Mouse (Mus musculus): Measurements from ENCODE around the gene Tor1aip1. TPM values are rescaled to one million over a fixed set of nuclear protein-coding genes. Genes with fewer than 3 reads are reported as not detected.
A peak's percentile ranks its signal among the peaks of the same experiment; 100 is the strongest.
"Not testable (repeated sequence)": the region's sequence is repeated elsewhere in the genome, so short reads cannot be mapped to it uniquely, and the experiment has no call there.

The Tor1aip1 gene
- polyA plus RNA-seq, 1 experiment from 2014 or later, result 14.2 TPM

DNA sequence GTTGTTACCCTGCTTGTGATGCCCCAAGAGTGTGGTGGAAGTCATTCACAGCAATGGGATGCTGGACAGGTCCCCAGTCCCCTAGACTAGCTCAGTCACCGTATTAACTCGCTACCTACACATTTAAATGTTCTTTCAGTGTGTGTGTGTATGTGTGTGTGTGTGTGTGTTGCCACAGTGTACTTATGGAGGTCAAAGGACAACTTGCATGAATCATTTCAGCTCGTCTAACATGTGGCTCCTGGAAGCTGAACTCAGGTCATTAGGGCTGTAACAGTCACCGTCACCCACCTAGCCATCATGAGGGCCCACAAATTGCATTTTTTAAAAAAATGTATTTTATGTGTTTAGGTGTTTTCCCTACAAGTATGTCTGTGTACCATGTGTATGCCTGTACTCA, 25.9 kb upstream of the Tor1aip1 start:
- no peak for ATAC-seq
- H3K27me3 ChIP-seq (ENCODE audit: control insufficient read depth, insufficient read depth, low read depth, low read length), result no peaks in the 10 kb centered on the region

DNA sequence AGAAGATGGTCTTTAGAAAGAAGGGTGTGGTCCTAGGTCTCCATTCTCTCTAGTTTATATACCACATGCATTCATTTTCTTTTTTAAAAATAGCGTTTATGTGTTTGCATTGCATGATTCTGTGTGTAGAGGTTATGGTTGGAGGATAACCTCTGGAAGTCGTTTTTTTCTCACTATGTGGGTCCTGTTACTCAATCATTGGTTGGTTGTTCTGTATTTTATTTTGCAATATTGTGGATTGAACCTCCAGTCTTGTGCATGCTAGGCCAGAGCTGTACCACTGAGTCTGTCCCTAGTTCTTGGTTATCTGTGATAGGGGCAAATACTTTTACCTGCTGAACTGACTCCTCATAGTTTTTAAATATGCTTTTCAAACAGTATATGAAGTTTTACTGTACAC, 21.9 kb upstream of the Tor1aip1 start:
- Histone ChIP-seq H3K36me3 (ENCODE audit: control insufficient read depth, insufficient read depth, low read length) (peaks cover 3% of the 10 kb centered on the region), H3K27ac (ENCODE audit: low read length) (no peak overlapping the region), H3K9ac (ENCODE audit: low read depth, low read length) (no peak overlapping the region), H3K4me3 (ENCODE audit: low read depth, low read length) (no peak overlapping the region), H3K9me3 (replicated peaks; ENCODE audit: control insufficient read depth, low read length, poor library complexity, severe bottlenecking) (no peaks in the 10 kb centered on the region), H3K4me2 (ENCODE audit: low read length) (no peak overlapping the region), H3K27me3 (ENCODE audit: control insufficient read depth, insufficient read depth, low read depth, low read length) (no peaks in the 10 kb centered on the region), H3K4me1 (ENCODE audit: control insufficient read depth, insufficient read depth, low read length) (no peaks in the 10 kb centered on the region)
- no peak for ATAC-seq
- 89% methylated on average over 2 of the region's 2 CpGs for WGBS

More for the DNA sequence above, 25.9 kb upstream of the Tor1aip1 start:
- WGBS, result 95% methylated on average over 4 of the region's 4 CpGs
- peaks cover 15% of the 10 kb centered on the region for H3K36me3 ChIP-seq (ENCODE audit: control insufficient read depth, insufficient read depth, low read length)
- H3K9ac ChIP-seq (ENCODE audit: low read depth, low read length), result no peak overlapping the region
- no peak overlapping the region for H3K27ac ChIP-seq (ENCODE audit: low read length)
- H3K4me2 ChIP-seq (ENCODE audit: low read length), result no peak overlapping the region
- H3K4me3 ChIP-seq (ENCODE audit: low read depth, low read length), result no peak overlapping the region
- no peaks in the 10 kb centered on the region for H3K4me1 ChIP-seq (ENCODE audit: control insufficient read depth, insufficient read depth, low read length)
- no peaks in the 10 kb centered on the region for H3K9me3 ChIP-seq (replicated peaks; ENCODE audit: control insufficient read depth, low read length, poor library complexity, severe bottlenecking)

DNA sequence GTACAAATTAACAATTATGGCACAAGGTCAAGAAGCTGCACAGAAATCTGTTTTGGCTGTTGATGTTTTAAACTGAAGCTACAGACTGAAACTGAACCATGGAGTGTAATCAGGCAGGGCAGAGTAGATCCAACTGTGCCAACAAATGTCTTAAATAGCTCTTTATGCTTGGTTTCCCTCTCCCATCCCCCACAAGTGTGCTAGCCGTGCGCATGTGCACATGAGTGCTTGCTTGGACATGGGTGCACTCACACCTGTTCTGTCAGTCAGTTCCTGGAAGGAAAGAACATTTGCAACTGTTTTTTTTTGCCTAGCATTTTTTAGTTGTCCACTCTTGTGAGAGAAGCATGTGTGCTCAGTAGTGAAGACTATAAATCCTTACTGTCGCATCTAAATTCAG, 10.4 kb upstream of the Tor1aip1 start:
- peaks cover 5% of the 10 kb centered on the region for H3K36me3 ChIP-seq (ENCODE audit: control insufficient read depth, insufficient read depth, low read length)
- H3K9ac ChIP-seq (ENCODE audit: low read depth, low read length), result no peak overlapping the region
- H3K27me3 ChIP-seq (ENCODE audit: control insufficient read depth, insufficient read depth, low read depth, low read length), result no peaks in the 10 kb centered on the region
- 75% methylated on average over 3 of the region's 3 CpGs for WGBS
- no peak for ATAC-seq
- peaks cover 20% of the 10 kb centered on the region for H3K4me1 ChIP-seq (ENCODE audit: control insufficient read depth, insufficient read depth, low read length)
- H3K27ac ChIP-seq (ENCODE audit: low read length), result no peak overlapping the region
- H3K4me3 ChIP-seq (ENCODE audit: low read depth, low read length), result no peak overlapping the region
- H3K4me2 ChIP-seq (ENCODE audit: low read length), result no peak overlapping the region
- no peaks in the 10 kb centered on the region for H3K9me3 ChIP-seq (replicated peaks; ENCODE audit: control insufficient read depth, low read length, poor library complexity, severe bottlenecking)

DNA sequence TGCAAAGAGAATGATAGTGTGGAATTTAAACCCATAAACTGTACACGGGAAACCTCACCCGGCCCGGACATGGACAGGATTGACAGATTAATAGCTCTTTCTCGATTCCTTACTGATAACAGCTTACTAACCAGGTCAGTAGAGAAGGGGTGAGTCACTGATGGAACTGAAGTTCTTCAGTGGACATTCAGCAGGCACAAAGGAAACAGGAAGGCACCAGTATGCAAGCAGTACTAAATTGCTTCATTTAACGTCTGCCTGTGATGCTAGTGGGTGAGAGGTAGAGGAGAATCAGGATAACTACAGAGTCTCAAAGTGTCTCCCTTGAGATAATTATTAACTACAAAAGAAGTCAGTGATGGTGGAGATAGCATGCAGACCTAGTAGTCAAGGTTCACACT, 7.9 kb upstream of the Tor1aip1 start:
- no peak overlapping the region for H3K9ac ChIP-seq (ENCODE audit: low read depth, low read length)
- peaks cover 25% of the 10 kb centered on the region for H3K4me1 ChIP-seq (ENCODE audit: control insufficient read depth, insufficient read depth, low read length)
- H3K4me3 ChIP-seq (ENCODE audit: low read depth, low read length), result no peak overlapping the region
- H3K9me3 ChIP-seq (replicated peaks; ENCODE audit: control insufficient read depth, low read length, poor library complexity, severe bottlenecking), result no peaks in the 10 kb centered on the region
- H3K27me3 ChIP-seq (ENCODE audit: control insufficient read depth, insufficient read depth, low read depth, low read length), result no peaks in the 10 kb centered on the region
- 92% methylated on average over 5 of the region's 5 CpGs for WGBS
- no peak for ATAC-seq
- H3K36me3 ChIP-seq (ENCODE audit: control insufficient read depth, insufficient read depth, low read length), result no peaks in the 10 kb centered on the region
- no peak overlapping the region for H3K4me2 ChIP-seq (ENCODE audit: low read length)
- H3K27ac ChIP-seq (ENCODE audit: low read length), result no peak overlapping the region

DNA sequence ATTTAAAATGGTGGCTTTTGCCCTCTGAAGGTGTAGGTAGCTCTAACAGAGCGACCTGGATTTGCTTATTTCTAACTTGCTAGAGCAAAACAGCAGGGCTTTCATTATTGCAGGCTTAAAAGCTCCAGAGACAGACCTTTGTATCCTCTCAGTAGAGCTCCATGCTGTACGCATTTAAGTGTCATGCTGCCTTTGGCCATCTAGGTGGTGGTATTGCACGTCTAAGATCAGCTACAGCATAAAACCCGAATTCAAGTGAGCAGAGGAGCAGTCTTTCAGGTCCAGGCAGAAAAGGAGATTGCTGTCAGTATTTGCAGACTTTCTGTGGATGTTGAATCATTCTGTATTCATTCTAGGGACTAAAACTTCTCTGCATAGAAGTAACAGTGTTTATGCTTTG, 6.7 kb upstream of the Tor1aip1 start:
- H3K4me1 ChIP-seq (ENCODE audit: control insufficient read depth, insufficient read depth, low read length), result peaks cover 25% of the 10 kb centered on the region
- no peak overlapping the region for H3K9ac ChIP-seq (ENCODE audit: low read depth, low read length)
- H3K27ac ChIP-seq (ENCODE audit: low read length), result no peak overlapping the region
- H3K4me3 ChIP-seq (ENCODE audit: low read depth, low read length), result no peak overlapping the region
- no peak overlapping the region for H3K4me2 ChIP-seq (ENCODE audit: low read length)
- no peaks in the 10 kb centered on the region for H3K36me3 ChIP-seq (ENCODE audit: control insufficient read depth, insufficient read depth, low read length)
- no peaks in the 10 kb centered on the region for H3K27me3 ChIP-seq (ENCODE audit: control insufficient read depth, insufficient read depth, low read depth, low read length)
- H3K9me3 ChIP-seq (replicated peaks; ENCODE audit: control insufficient read depth, low read length, poor library complexity, severe bottlenecking), result no peaks in the 10 kb centered on the region
- ATAC-seq, result no peak
- 15% methylated on average over 4 of the region's 4 CpGs for WGBS

DNA sequence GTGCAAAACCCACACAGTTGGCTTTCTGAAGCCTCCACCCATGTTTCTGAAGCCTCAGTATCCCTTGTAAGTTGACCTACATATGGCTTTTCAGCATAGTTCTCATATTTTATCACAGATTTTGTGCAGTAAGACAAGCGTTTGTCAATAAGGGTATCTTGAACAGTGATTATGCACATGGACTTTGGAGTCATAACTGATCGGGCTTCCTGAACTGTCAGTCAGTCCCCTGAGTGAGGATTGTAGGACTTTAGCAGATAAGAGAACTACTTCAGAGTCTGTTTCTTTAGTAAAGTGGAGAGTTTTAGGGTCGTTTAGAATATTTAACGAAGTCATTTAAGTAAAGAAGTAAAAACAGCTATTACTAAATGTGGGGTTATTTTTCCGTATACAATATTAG, 6.2 kb upstream of the Tor1aip1 start:
- no peak overlapping the region for H3K4me3 ChIP-seq (ENCODE audit: low read depth, low read length)
- H3K4me2 ChIP-seq (ENCODE audit: low read length), result no peak overlapping the region; the same call in 1 of the 2 replicates
- ATAC-seq, result no peak
- H3K36me3 ChIP-seq (ENCODE audit: control insufficient read depth, insufficient read depth, low read length), result no peaks in the 10 kb centered on the region
- no peaks in the 10 kb centered on the region for H3K9me3 ChIP-seq (replicated peaks; ENCODE audit: control insufficient read depth, low read length, poor library complexity, severe bottlenecking)
- no peaks in the 10 kb centered on the region for H3K27me3 ChIP-seq (ENCODE audit: control insufficient read depth, insufficient read depth, low read depth, low read length)
- WGBS, result 87% methylated on average over 5 of the region's 5 CpGs
- peaks cover 25% of the 10 kb centered on the region for H3K4me1 ChIP-seq (ENCODE audit: control insufficient read depth, insufficient read depth, low read length)
- H3K27ac ChIP-seq (ENCODE audit: low read length), result no peak overlapping the region
- no peak overlapping the region for H3K9ac ChIP-seq (ENCODE audit: low read depth, low read length)

DNA sequence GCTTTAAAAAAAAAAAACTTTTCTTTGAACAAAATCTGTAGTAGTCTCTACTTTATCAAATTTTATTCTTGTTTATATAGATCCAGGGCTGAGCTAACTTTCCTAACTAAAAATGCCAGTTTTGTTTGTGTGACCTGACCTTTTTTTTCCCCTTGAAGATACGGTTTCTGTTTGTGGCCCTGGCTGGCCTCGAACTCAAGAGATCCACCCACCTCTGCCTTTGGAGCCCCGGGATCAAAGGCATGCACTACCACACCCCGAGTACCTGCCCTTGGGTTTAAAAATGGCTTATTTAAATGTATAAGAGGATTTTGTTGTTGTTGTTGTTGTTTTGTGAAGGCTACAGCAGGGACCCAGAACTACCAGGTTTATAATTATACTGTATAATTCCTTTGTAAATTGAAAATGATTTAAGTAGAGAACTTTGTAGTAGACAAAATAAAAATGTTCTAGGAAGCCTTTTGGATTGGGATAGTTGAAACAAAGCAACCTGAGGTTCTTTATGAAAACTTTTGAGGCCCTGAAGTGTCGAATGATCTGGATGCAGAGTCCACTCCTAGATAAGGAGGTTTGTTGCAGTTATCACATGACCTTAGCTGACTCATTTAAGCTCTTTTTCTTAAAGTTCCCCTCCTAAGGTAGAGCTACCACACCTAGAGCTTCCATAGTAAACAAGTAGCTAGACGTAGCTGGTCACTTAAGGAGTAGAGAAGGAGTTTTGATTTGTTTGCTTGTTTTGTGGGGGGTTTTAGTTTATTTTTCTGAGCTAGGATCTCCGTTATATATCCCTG, 5.4 kb upstream of the Tor1aip1 start:
- H3K27ac ChIP-seq (ENCODE audit: low read length), result no peak overlapping the region
- H3K36me3 ChIP-seq (ENCODE audit: control insufficient read depth, insufficient read depth, low read length), result no peaks in the 10 kb centered on the region
- H3K4me3 ChIP-seq (ENCODE audit: low read depth, low read length), result peak overlapping the region; percentile 21
- no peaks in the 10 kb centered on the region for H3K9me3 ChIP-seq (replicated peaks; ENCODE audit: control insufficient read depth, low read length, poor library complexity, severe bottlenecking)
- ATAC-seq, result no peak
- no peak overlapping the region for H3K9ac ChIP-seq (ENCODE audit: low read depth, low read length)
- peak overlapping the region; percentile 64 for H3K4me2 ChIP-seq (ENCODE audit: low read length)
- H3K27me3 ChIP-seq (ENCODE audit: control insufficient read depth, insufficient read depth, low read depth, low read length), result no peaks in the 10 kb centered on the region
- peaks cover 28% of the 10 kb centered on the region for H3K4me1 ChIP-seq (ENCODE audit: control insufficient read depth, insufficient read depth, low read length)
- WGBS, result 53% methylated on average over 7 of the region's 7 CpGs

DNA sequence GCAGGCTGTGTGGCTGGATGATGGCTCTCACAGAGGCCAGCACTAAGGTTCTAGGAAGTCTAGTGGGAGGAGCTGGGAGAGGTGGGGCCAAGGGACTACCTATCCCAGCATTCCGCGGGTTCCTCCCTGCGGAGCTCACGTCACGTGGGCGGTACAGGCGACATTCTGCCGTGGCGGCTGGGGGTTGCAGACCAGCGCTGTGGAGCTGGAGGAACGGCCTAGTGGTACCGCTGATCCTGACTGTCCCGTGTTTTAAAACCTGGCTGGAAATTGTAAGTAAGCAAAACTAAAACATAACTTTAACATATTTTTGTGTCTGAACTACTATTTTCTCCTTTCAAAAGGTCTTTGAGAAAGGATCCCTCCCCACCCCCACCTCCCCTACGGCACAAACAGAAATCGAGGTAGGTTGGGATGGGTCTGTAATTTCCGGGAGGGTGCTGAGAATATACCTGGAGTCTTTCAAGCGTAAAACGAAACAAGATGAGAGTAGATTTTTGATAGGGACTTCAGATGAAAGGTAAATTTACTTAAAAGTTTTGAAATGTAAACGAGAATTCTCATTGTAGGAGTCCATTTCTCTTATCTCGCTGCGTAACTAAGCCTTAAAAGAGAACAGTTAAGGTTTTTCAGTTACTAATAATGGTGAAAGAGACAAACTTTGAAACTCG, 4.6 kb upstream of the Tor1aip1 start:
- peak overlapping the region; percentile 57 for H3K4me2 ChIP-seq (ENCODE audit: low read length)
- no peaks in the 10 kb centered on the region for H3K9me3 ChIP-seq (replicated peaks; ENCODE audit: control insufficient read depth, low read length, poor library complexity, severe bottlenecking)
- H3K27me3 ChIP-seq (ENCODE audit: control insufficient read depth, insufficient read depth, low read depth, low read length), result no peaks in the 10 kb centered on the region
- no peaks in the 10 kb centered on the region for H3K36me3 ChIP-seq (ENCODE audit: control insufficient read depth, insufficient read depth, low read length)
- peak overlapping the region; percentile 64 for H3K4me3 ChIP-seq (ENCODE audit: low read depth, low read length)
- H3K4me1 ChIP-seq (ENCODE audit: control insufficient read depth, insufficient read depth, low read length), result peaks cover 28% of the 10 kb centered on the region
- ATAC-seq, result peak; percentile 79
- whole genome bisulfite sequencing, result 2% methylated on average over 22 of the region's 22 CpGs
- peak overlapping the region; percentile 42 for H3K9ac ChIP-seq (ENCODE audit: low read depth, low read length)
- no peak overlapping the region for H3K27ac ChIP-seq (ENCODE audit: low read length)

DNA sequence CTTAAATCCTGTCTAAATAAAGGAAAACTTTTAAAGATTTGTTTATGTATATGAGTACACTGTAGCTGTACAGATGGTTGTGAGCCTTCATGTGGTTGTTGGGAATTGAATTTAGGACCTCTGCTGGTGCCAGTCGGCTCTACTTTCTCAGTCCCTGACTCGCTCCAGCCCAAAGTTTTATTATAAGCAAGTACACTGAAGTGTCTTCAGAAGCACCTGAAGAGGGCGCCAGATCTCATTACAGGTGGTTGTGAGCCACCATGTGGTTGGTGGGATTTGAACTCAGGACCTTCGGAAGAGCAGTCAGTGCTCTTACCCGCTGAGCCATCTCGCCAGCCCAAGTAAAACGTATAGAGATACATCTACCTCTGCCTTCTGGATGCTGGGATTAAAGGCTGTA, 3.7 kb upstream of the Tor1aip1 start:
- H3K4me1 ChIP-seq (ENCODE audit: control insufficient read depth, insufficient read depth, low read length), result peaks cover 28% of the 10 kb centered on the region
- ATAC-seq; H3K9me3 ChIP-seq (replicated peaks; ENCODE audit: control insufficient read depth, low read length, poor library complexity, severe bottlenecking); H3K4me2 ChIP-seq (ENCODE audit: low read length); H3K27ac ChIP-seq (ENCODE audit: low read length); H3K4me3 ChIP-seq (ENCODE audit: low read depth, low read length); H3K27me3 ChIP-seq (ENCODE audit: control insufficient read depth, insufficient read depth, low read depth, low read length); H3K9ac ChIP-seq (ENCODE audit: low read depth, low read length); H3K36me3 ChIP-seq (ENCODE audit: control insufficient read depth, insufficient read depth, low read length): not testable (repeated sequence)
- 67% methylated on average over 7 of the region's 7 CpGs for WGBS

All from midbrain, embryonic 16.5 days (tissue).